Mouse (Mus musculus): Measurements from ENCODE around the gene Acadl.

GRCm38 (mm10) chr1:66880217-66880616, 17.1 kb upstream of the Acadl start:
- no peak for TF ChIP-seq CTCF (IDR thresholded peaks at IDR 0.05; ENCODE audit: borderline replicate concordance, control insufficient read depth, extremely low read depth, insufficient read depth, low read length, poor library complexity)
- TF ChIP-seq POLR2A (IDR thresholded peaks at IDR 0.05; ENCODE audit: control insufficient read depth, extremely low read depth, insufficient read depth, low read length, poor library complexity): no peak
